Comparison of ENCODE assay signal across 20 mouse cellular contexts in the genomic region with DNA sequence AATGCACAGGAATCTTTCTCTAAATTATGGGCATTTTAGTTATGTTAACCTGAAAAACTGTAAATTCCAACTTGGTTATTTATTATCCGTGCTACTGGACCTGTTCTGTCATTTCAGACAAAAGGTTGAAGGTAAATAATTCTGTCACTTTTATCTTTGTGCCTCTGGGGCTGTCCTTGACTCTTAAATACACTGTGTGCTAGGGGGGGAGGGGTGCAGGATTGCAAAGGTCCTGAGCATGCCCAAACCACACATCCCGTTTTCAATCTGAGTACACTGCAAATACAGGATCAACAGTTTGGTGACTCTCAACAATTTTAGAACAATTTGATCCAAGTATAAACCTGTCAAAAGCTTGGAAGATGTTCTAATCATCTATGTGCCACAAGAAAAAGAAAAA.
A peak's percentile ranks its signal among the peaks of the same experiment; 100 is the strongest.
DNase-seq lines count a peak whose midpoint lies in the region; ATAC-seq and TF ChIP-seq lines count a peak whose summit lies in the region.
"Had no signal": no experiment of that assay in that cellular context is flagged by ENCODE, and none has a peak within 500 bp of the region (broad histone marks: within the 10 kb centered on the region; RNA-seq: fewer than 3 reads in every experiment).

No protein-coding gene starts in this region.

- no peak for ATAC-seq in heart, embryonic 15.5 days (replicated peaks; ENCODE audit: insufficient number of reproducible peaks, insufficient read depth, low FRiP score, low read depth)
- peak; percentile 60 for ATAC-seq in liver, embryonic 13.5 days (ENCODE audit: low read depth)
- ATAC-seq in forebrain, postnatal 0 days = no peak
- ATAC-seq: forebrain, embryonic 14.5 days; inflammation-experienced regulatory T-cells, adult 6 months had no signal

- 46% methylated on average over 2 of the region's 2 CpGs for WGBS in heart, embryonic 15.5 days
- WGBS in liver, embryonic 13.5 days (ENCODE audit: insufficient replicate concordance) = 38% methylated on average over 2 of the region's 2 CpGs
- 62% methylated on average over 2 of the region's 2 CpGs for WGBS in forebrain, postnatal 0 days

- H3K9me3 ChIP-seq in heart, embryonic 15.5 days (replicated peaks) = no peaks in the 10 kb centered on the region
- H3K9me3 ChIP-seq in CH12.LX (replicated peaks; ENCODE audit: low read length) = no peaks in the 10 kb centered on the region
- no peaks in the 10 kb centered on the region for H3K9me3 ChIP-seq in liver, embryonic 13.5 days (replicated peaks)
- no peaks in the 10 kb centered on the region for H3K9me3 ChIP-seq in forebrain, postnatal 0 days (ENCODE audit: low read length)
- H3K9me3 ChIP-seq: embryonic facial prominence, embryonic 12.5 days; hindbrain, embryonic 13.5 days; kidney, embryonic 15.5 days; neural tube, embryonic 13.5 days had no signal

- peak overlapping the region; percentile 93; the same call in 1 of the 2 replicates for H3K27ac ChIP-seq in heart, embryonic 15.5 days
- no peak overlapping the region for H3K27ac ChIP-seq in CH12.LX (ENCODE audit: insufficient read depth, low read depth)
- H3K27ac ChIP-seq in liver, embryonic 13.5 days = no peak overlapping the region
- H3K27ac ChIP-seq in forebrain, postnatal 0 days (ENCODE audit: low read depth, low read length) = no peak overlapping the region
- H3K27ac ChIP-seq: embryonic facial prominence, embryonic 12.5 days; hindbrain, embryonic 13.5 days; kidney, embryonic 15.5 days; neural tube, embryonic 13.5 days had no signal

- no peak overlapping the region for H3K4me3 ChIP-seq in heart, embryonic 15.5 days
- no peak overlapping the region for H3K4me3 ChIP-seq in CH12.LX (replicated peaks in 1 of 3; ENCODE audit: low read depth in 2 of 3, low read length in 2 of 3, poor library complexity in 1 of 3)
- no peak overlapping the region for H3K4me3 ChIP-seq in liver, embryonic 13.5 days (replicated peaks)
- H3K4me3 ChIP-seq in forebrain, postnatal 0 days (ENCODE audit: low read depth, low read length) = no peak overlapping the region
- H3K4me3 ChIP-seq: embryonic facial prominence, embryonic 12.5 days; erythroblast, embryonic 14.5 days; hindbrain, embryonic 13.5 days; kidney, embryonic 15.5 days; megakaryocyte, embryonic 14.5 days; neural tube, embryonic 13.5 days had no signal

- TF ChIP-seq RAD21 in CH12.LX (IDR thresholded peaks at IDR 0.05; ENCODE audit: low read depth, low read length) = no peak

- DNase-seq in heart, adult 8-10 months (ENCODE audit: low spot score) = no peak
- DNase-seq in CH12.LX (ENCODE audit: extremely low read depth) = no peak
- peak; percentile 23 for DNase-seq in adrenal gland, adult 8-10 months
- DNase-seq in liver, embryonic 13.5 days = no peak
- DNase-seq in forebrain, postnatal 0 days = no peak
- no peak for DNase-seq in thymus, postnatal 0 days (ENCODE audit: low spot score)
- DNase-seq: cerebellum, adult 9-10 months; kidney, postnatal 4 days; lung, adult 2 months; midbrain, embryonic 14.5 days; thymus, adult 2 months had no signal

- TF ChIP-seq EP300 in CH12.LX (IDR thresholded peaks at IDR 0.05; ENCODE audit: low read length) = no peak

- no peak for TF ChIP-seq CTCF in CH12.LX (conservative IDR thresholded peaks at IDR 0.05 in 1 of 2, IDR thresholded peaks at IDR 0.05 in 1 of 2; ENCODE audit: low read depth in 2 of 2, low read length in 2 of 2)
- TF ChIP-seq CTCF in forebrain, postnatal 0 days (IDR thresholded peaks at IDR 0.05; ENCODE audit: low read depth) = no peak

- H3K79me2 ChIP-seq in CH12.LX (replicated peaks; ENCODE audit: control insufficient read depth, extremely low read depth, insufficient read depth, poor library complexity, severe bottlenecking) = no peaks in the 10 kb centered on the region

- no peaks in the 10 kb centered on the region for H3K27me3 ChIP-seq in heart, embryonic 15.5 days
- no peaks in the 10 kb centered on the region for H3K27me3 ChIP-seq in CH12.LX (replicated peaks)
- H3K27me3 ChIP-seq in liver, embryonic 13.5 days = no peaks in the 10 kb centered on the region
- H3K27me3 ChIP-seq in forebrain, postnatal 0 days (ENCODE audit: insufficient read depth, low read length) = no peaks in the 10 kb centered on the region
- H3K27me3 ChIP-seq: embryonic facial prominence, embryonic 12.5 days; megakaryocyte, embryonic 14.5 days; neural tube, embryonic 13.5 days had no signal

- H3K9ac ChIP-seq in heart, embryonic 15.5 days = no peak overlapping the region
- H3K9ac ChIP-seq in CH12.LX (ENCODE audit: insufficient read depth, low read depth) = no peak overlapping the region
- H3K9ac ChIP-seq in liver, embryonic 13.5 days = no peak overlapping the region
- H3K9ac ChIP-seq in forebrain, postnatal 0 days = no peak overlapping the region
- H3K9ac ChIP-seq: embryonic facial prominence, embryonic 12.5 days; hindbrain, embryonic 13.5 days; kidney, embryonic 15.5 days; neural tube, embryonic 13.5 days had no signal

- peaks cover 24% of the 10 kb centered on the region for H3K4me1 ChIP-seq in heart, embryonic 15.5 days (replicated peaks)
- peaks cover 0 to 3% of the 10 kb centered on the region in 2 experiments; a peak in 1 of 4 replicates for H3K4me1 ChIP-seq in CH12.LX (ENCODE audit: control insufficient read depth in 1 of 2, insufficient read depth in 2 of 2)
- H3K4me1 ChIP-seq in liver, embryonic 13.5 days (replicated peaks) = peaks cover 6% of the 10 kb centered on the region
- no peaks in the 10 kb centered on the region for H3K4me1 ChIP-seq in forebrain, postnatal 0 days (ENCODE audit: insufficient read depth)
- H3K4me1 ChIP-seq: megakaryocyte, embryonic 14.5 days had no signal

- no peak overlapping the region for H3K4me2 ChIP-seq in heart, embryonic 15.5 days
- H3K4me2 ChIP-seq in CH12.LX (ENCODE audit: insufficient read depth, low read depth, poor library complexity, severe bottlenecking) = no peak overlapping the region
- H3K4me2 ChIP-seq in liver, embryonic 13.5 days = no peak overlapping the region
- H3K4me2 ChIP-seq in forebrain, postnatal 0 days (ENCODE audit: low read depth) = no peak overlapping the region
- H3K4me2 ChIP-seq: embryonic facial prominence, embryonic 12.5 days; hindbrain, embryonic 13.5 days; kidney, embryonic 15.5 days; neural tube, embryonic 13.5 days had no signal

- H3K36me3 ChIP-seq in heart, embryonic 15.5 days = no peaks in the 10 kb centered on the region
- H3K36me3 ChIP-seq in CH12.LX (replicated peaks in 1 of 2; ENCODE audit: control insufficient read depth in 1 of 2, insufficient read depth in 1 of 2, low read length in 1 of 2) = no peaks in the 10 kb centered on the region
- H3K36me3 ChIP-seq in liver, embryonic 13.5 days = no peaks in the 10 kb centered on the region
- H3K36me3 ChIP-seq in forebrain, postnatal 0 days (ENCODE audit: insufficient read depth) = no peaks in the 10 kb centered on the region
- H3K36me3 ChIP-seq: embryonic facial prominence, embryonic 12.5 days; hindbrain, embryonic 13.5 days; kidney, embryonic 15.5 days; neural tube, embryonic 13.5 days had no signal

- in situ Hi-C loops in CH12.LX (cut with MboI; ENCODE audit: low pct_ligation_motif_present, low pct_unique_long_range_greater_than_20kb, low sequenced_read_pairs) = loop anchor here (25.0 kb wide), 1 partner anchor 415 kb away; a partner anchor contains a TSS

- dilution Hi-C loops in CH12.LX (cut with MboI; ENCODE audit: extremely low pct_ligation_motif_present, extremely low pct_unique_long_range_greater_than_20kb, low sequenced_read_pairs) = no loop called here

- no peak for TF ChIP-seq POLR2A in CH12.LX (IDR thresholded peaks at IDR 0.05; ENCODE audit: low read depth, low read length)

TF ChIP-seq in CH12.LX, 34 proteins besides CTCF, POLR2A, EP300 and RAD21:
- TF ChIP-seq MEF2A (IDR thresholded peaks at IDR 0.05; ENCODE audit: borderline replicate concordance, low read depth, low read length) (no peak), ZNF384 (IDR thresholded peaks at IDR 0.05; ENCODE audit: low read depth, low read length) (0 out of 2 replicates have a peak, but pooled peaks have one; percentile 6), JUN (IDR thresholded peaks at IDR 0.05; ENCODE audit: insufficient read depth, low read depth, low read length) (no peak), NRF1 (IDR thresholded peaks at IDR 0.05; ENCODE audit: low read depth, low read length) (0 out of 2 replicates have a peak, but pooled peaks have one; percentile 36), ZC3H11A (IDR thresholded peaks at IDR 0.05; ENCODE audit: low read depth, low read length) (no peak)
